Mouse (Mus musculus) hindbrain, embryonic 10.5 days (tissue): ENCODE measurements around the gene Dennd2a. TPM values are rescaled to one million over a fixed set of nuclear protein-coding genes. Genes with fewer than 3 reads are reported as not detected.
A peak's percentile ranks its signal among the peaks of the same experiment; 100 is the strongest.

Source experiments
- DNase-seq: peaks from one replicate; pipeline ENCODE4 v3.0.0-alpha.2; 2017; ENCODE audit warnings: low spot score
- H3K27ac ChIP-seq: fragments of 300-500 bp; sonication (generic); 2 replicates; pipeline ENCODE4 v1.5.1; 2016; ENCODE audit warnings: mild to moderate bottlenecking, moderate library complexity
- H3K27me3 ChIP-seq: fragments of 300-500 bp; sonication (generic); 2 replicates; pipeline ENCODE4 v1.6.1; 2016; ENCODE audit warnings: mild to moderate bottlenecking; ENCODE audit not compliant: poor library complexity, insufficient read depth, severe bottlenecking
- H3K36me3 ChIP-seq: fragments of 300-500 bp; sonication (generic); 2 replicates; pipeline ENCODE4 v1.6.1; 2016; ENCODE audit warnings: mild to moderate bottlenecking, moderate library complexity
- H3K4me1 ChIP-seq: fragments of 300-500 bp; sonication (generic); replicated peaks from 2 replicates; pipeline ENCODE4 v1.6.1; 2016; ENCODE audit warnings: mild to moderate bottlenecking
- H3K4me3 ChIP-seq: fragments of 300-500 bp; sonication (generic); 2 replicates; pipeline ENCODE4 v1.5.1; 2016; ENCODE audit warnings: mild to moderate bottlenecking, moderate library complexity
- H3K9me3 ChIP-seq: fragments of 300-500 bp; sonication (generic); 2 replicates; pipeline ENCODE4 v1.6.1; 2016; ENCODE audit warnings: mild to moderate bottlenecking, moderate library complexity
- WGBS: fragments of 180-500 bp; shearing (Covaris S2); methylation state at CpG from one replicate; pipeline ENCODE4 v1.1.7; 2016; 5-methylcytosine and 5-hydroxymethylcytosine counted together
- polyA plus RNA-seq: library from polyadenylated mRNA; unstranded; fragments of >200 nt; fragmentation: Nextera tagmentation; extraction: Ambion mirVana; gene quantifications from 2 replicates; pipeline ENCODE4 v1.2.1, GENCODE M21; 2016

The Dennd2a gene
- polyA plus RNA-seq, result 42.7 and 45.6 TPM in 2 replicates

- Histone ChIP-seq H3K27ac (peak within 1 kb of the TSS; percentile 100), H3K27me3 (no peaks in the 10 kb centered on the region), H3K9me3 (no peaks in the 10 kb centered on the region), H3K36me3 (peaks cover 18% of the 10 kb centered on the region), H3K4me3 (peak within 1 kb of the TSS; percentile 93), H3K4me1 (peaks cover 50% of the 10 kb centered on the region)
- DNase-seq, result peak; percentile 94
- under 1% methylated on average over 50 of the region's 50 CpGs for WGBS
These were observed at the start of gene Dennd2a for GRCm38 (mm10) chr6:39557723-39558261. Gene Dennd2a (minus strand): TSS chr6:39557867.

- H3K27me3 ChIP-seq, result no peaks in the 10 kb centered on the region
- WGBS, result 84% methylated on average over 5 of the region's 5 CpGs
- no peak overlapping the region for H3K27ac ChIP-seq
- no peaks in the 10 kb centered on the region for H3K9me3 ChIP-seq
- DNase-seq, result no peak
- H3K36me3 ChIP-seq, result peaks cover 40% of the 10 kb centered on the region
- no peaks in the 10 kb centered on the region for H3K4me1 ChIP-seq
- no peak overlapping the region for H3K4me3 ChIP-seq
These were observed 49.7 kb upstream of the Dennd2a start for GRCm38 (mm10) chr6:39607365-39607764.

- 83% methylated on average over 3 of the region's 3 CpGs for WGBS
- Histone ChIP-seq H3K36me3 (peaks cover 43% of the 10 kb centered on the region), H3K27me3 (no peaks in the 10 kb centered on the region), H3K4me3 (no peak overlapping the region), H3K9me3 (no peaks in the 10 kb centered on the region), H3K4me1 (no peaks in the 10 kb centered on the region), H3K27ac (no peak overlapping the region)
- DNase-seq, result no peak
These were observed 49.2 kb upstream of the Dennd2a start for GRCm38 (mm10) chr6:39606862-39607261.

- Histone ChIP-seq H3K27me3 (no peaks in the 10 kb centered on the region), H3K9me3 (no peaks in the 10 kb centered on the region), H3K36me3 (peaks cover 45% of the 10 kb centered on the region), H3K27ac (no peak overlapping the region), H3K4me1 (no peaks in the 10 kb centered on the region), H3K4me3 (no peak overlapping the region)
- no peak for DNase-seq
- WGBS, result 92% methylated on average over 6 of the region's 6 CpGs
These were observed 48.4 kb upstream of the Dennd2a start for GRCm38 (mm10) chr6:39606056-39606455.

- Histone ChIP-seq H3K9me3 (no peaks in the 10 kb centered on the region), H3K27me3 (no peaks in the 10 kb centered on the region), H3K36me3 (peaks cover 51% of the 10 kb centered on the region), H3K27ac (no peak overlapping the region), H3K4me3 (no peak overlapping the region), H3K4me1 (no peaks in the 10 kb centered on the region)
- DNase-seq, result no peak
- WGBS, result 88% methylated on average over 5 of the region's 5 CpGs
These were observed 46.9 kb upstream of the Dennd2a start for GRCm38 (mm10) chr6:39604565-39604964.

- Histone ChIP-seq H3K4me1 (no peaks in the 10 kb centered on the region), H3K9me3 (no peaks in the 10 kb centered on the region), H3K4me3 (no peak overlapping the region), H3K27me3 (no peaks in the 10 kb centered on the region), H3K27ac (no peak overlapping the region), H3K36me3 (peaks cover 65% of the 10 kb centered on the region)
- no peak for DNase-seq
- 85% methylated on average over 3 of the region's 3 CpGs for WGBS
These were observed 44.2 kb upstream of the Dennd2a start for GRCm38 (mm10) chr6:39601828-39602227.

GRCm38 (mm10) chr6:39600851-39601250 is 43.2 kb upstream of the Dennd2a start:
- no peak for DNase-seq
- H3K27me3 ChIP-seq, result no peaks in the 10 kb centered on the region
- peaks cover 68% of the 10 kb centered on the region for H3K36me3 ChIP-seq
- no peak overlapping the region for H3K4me3 ChIP-seq
- H3K27ac ChIP-seq, result no peak overlapping the region
- no peaks in the 10 kb centered on the region for H3K4me1 ChIP-seq
- WGBS, result 90% methylated on average over 3 of the region's 3 CpGs
- no peaks in the 10 kb centered on the region for H3K9me3 ChIP-seq

GRCm38 (mm10) chr6:39592401-39593214 is 34.9 kb upstream of the Dennd2a start, which contains the start of gene Ndufb2:
Gene Ndufb2 (plus strand): TSS chr6:39592574.
- H3K4me3 ChIP-seq, result peak within 1 kb of the TSS; percentile 87
- H3K9me3 ChIP-seq, result no peaks in the 10 kb centered on the region
- WGBS, result under 1% methylated on average over 56 of the region's 56 CpGs
- peaks cover 34% of the 10 kb centered on the region for H3K36me3 ChIP-seq
- H3K27me3 ChIP-seq, result no peaks in the 10 kb centered on the region
- H3K4me1 ChIP-seq, result peaks cover 13% of the 10 kb centered on the region
- peak; percentile 97 for DNase-seq
- peak within 1 kb of the TSS; percentile 93 for H3K27ac ChIP-seq

GRCm38 (mm10) chr6:39591481-39591880 is 33.8 kb upstream of the Dennd2a start:
- H3K27me3 ChIP-seq, result no peaks in the 10 kb centered on the region
- no peak overlapping the region for H3K27ac ChIP-seq
- WGBS, result 93% methylated on average over 4 of the region's 4 CpGs
- no peaks in the 10 kb centered on the region for H3K9me3 ChIP-seq
- peak overlapping the region; percentile 87 for H3K4me3 ChIP-seq
- H3K4me1 ChIP-seq, result peaks cover 13% of the 10 kb centered on the region
- peaks cover 34% of the 10 kb centered on the region for H3K36me3 ChIP-seq
- DNase-seq, result no peak

- no peak for DNase-seq
- Histone ChIP-seq H3K27ac (no peak within 1 kb of the TSS), H3K4me1 (no peaks in the 10 kb centered on the region), H3K27me3 (no peaks in the 10 kb centered on the region), H3K4me3 (no peak within 1 kb of the TSS), H3K36me3 (peaks cover 80% of the 10 kb centered on the region), H3K9me3 (no peaks in the 10 kb centered on the region)
- 91% methylated on average over 6 of the region's 6 CpGs for WGBS
These were observed 27.9 kb upstream of the Dennd2a start, which contains the start of gene Gm42420 for GRCm38 (mm10) chr6:39585517-39585916. Gene Gm42420 (plus strand): TSS chr6:39585753.

- Histone ChIP-seq H3K4me1 (no peaks in the 10 kb centered on the region), H3K27me3 (no peaks in the 10 kb centered on the region), H3K9me3 (no peaks in the 10 kb centered on the region), H3K27ac (0 out of 2 replicates have a peak overlapping the region, but pooled peaks have one; percentile 17), H3K4me3 (no peak overlapping the region), H3K36me3 (peaks cover 73% of the 10 kb centered on the region)
- DNase-seq, result no peak
- 82% methylated on average over 7 of the region's 7 CpGs for WGBS
These were observed 23.6 kb upstream of the Dennd2a start for GRCm38 (mm10) chr6:39581087-39581784.

- 86% methylated on average over 2 of the region's 2 CpGs for WGBS
These were observed 22.9 kb upstream of the Dennd2a start for GRCm38 (mm10) chr6:39580558-39580957.

GRCm38 (mm10) chr6:39579552-39579951 is 21.9 kb upstream of the Dennd2a start:
- 86% methylated on average over 7 of the region's 7 CpGs for WGBS
- peaks cover 61% of the 10 kb centered on the region for H3K36me3 ChIP-seq
- H3K9me3 ChIP-seq, result no peaks in the 10 kb centered on the region
- no peak overlapping the region for H3K4me3 ChIP-seq
- DNase-seq, result no peak
- H3K27ac ChIP-seq, result no peak overlapping the region
- H3K4me1 ChIP-seq, result peaks cover 6% of the 10 kb centered on the region
- no peaks in the 10 kb centered on the region for H3K27me3 ChIP-seq

More at GRCm38 (mm10) chr6:39580558-39580957, 22.9 kb upstream of the Dennd2a start:
- DNase-seq, result no peak
- Histone ChIP-seq H3K4me1 (no peaks in the 10 kb centered on the region), H3K36me3 (peaks cover 66% of the 10 kb centered on the region), H3K9me3 (no peaks in the 10 kb centered on the region), H3K4me3 (no peak overlapping the region), H3K27ac (no peak overlapping the region), H3K27me3 (no peaks in the 10 kb centered on the region)
